Mouse (Mus musculus): Measurements from ENCODE around the gene Slc22a13.
A peak's percentile ranks its signal among the peaks of the same experiment; 100 is the strongest.

Slc22a13 gene

DNA sequence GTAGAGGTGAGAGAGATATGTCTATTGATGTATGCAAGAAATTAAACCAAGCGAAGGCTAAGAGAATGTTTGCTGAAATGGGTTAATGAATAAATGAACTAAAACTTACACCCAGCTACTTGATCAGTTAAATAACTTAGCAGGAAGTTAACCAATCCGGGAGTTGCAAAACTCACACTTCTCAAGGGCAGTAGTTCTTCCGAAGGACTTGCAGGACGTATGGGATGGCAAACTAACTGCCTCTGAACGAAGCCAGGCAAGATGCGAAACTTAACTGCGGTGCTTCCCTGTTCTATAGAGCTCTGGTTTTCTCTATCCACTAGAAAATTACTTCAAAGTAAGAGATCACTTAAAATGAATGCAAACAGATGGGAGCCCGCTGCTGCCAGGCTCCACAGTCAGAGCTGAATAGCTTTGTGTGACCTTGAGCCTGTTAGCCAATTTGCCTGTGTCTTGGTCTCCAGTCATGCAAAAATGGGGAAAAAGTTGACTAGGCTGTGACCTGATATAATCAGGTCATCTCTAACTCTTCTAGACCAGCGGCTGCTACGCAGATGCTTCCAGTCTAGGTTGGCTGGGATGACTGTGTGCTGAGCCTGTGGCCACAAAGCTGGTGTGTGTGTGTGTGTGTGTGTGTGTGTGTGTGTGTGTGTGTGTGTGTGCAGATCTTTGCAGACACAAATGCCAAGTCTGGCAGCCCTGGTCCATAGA lies 9.6 kb downstream of the Slc22a13 start:
- no peak for DNase-seq (ENCODE audit: extremely low spot score)

DNA sequence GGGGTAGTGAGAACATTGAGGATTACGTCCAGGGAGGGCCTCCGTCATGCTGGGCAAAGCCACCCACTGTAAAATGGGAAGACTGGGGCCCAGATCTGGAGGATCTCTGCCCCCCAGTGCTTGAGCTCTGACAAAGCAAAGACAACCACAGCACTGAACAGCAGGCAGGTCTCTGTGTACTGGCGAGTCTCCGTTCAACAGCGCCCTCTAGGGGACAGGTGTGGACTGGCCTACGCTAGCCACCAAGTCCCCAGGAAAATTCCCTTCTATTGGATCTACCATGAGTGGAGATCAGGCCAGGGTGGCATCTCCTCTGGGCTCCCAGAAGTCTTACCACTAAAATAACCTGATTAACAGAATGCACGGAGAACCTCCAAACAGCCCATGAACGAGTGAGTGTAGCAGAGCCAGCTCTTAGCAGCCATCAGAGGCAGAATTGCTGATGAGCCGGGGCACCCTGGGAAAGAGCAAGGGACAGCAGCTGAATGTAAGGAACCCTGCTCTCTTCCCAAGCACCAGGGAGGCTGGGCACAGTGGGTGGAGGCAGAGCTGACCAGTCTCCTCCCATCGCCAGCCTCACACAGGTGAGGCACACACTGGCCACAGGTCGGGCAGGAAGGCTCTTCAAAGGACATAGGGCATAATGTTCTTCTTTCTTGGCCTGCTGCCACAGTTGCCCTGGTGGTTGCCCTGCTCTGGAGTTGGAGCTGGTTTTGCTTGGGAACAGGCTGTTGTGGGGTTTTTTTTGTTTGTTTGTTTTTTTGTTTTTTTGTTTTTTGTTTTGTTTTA lies 16.5 kb downstream of the Slc22a13 start:
- DNase-seq (ENCODE audit: extremely low spot score), result peak; percentile 35

DNA sequence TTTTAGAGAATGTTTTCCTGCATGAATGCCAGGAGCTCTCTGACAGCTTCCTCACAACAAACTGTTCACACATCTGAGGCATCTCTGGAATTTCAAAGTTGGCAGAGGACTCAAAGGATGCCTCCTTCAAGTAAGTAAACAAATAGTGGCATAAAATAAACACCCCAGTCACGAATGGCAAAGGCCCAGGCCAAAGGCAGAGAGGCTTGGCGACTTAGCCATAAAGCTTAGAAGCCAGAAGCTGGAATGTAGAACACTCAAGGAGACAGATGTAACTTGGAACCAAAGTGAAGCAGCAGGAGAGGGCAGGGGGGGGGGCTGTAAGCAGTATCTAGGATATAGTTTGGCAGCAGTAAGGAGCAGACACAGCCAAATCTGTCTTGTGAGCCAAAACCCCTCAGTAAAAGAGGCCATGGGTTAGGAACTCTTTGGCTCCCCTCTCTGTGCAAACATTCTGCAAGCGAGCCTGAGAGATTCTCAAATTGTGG lies 27.6 kb downstream of the Slc22a13 start:
- no peak for DNase-seq (ENCODE audit: extremely low spot score)

DNA sequence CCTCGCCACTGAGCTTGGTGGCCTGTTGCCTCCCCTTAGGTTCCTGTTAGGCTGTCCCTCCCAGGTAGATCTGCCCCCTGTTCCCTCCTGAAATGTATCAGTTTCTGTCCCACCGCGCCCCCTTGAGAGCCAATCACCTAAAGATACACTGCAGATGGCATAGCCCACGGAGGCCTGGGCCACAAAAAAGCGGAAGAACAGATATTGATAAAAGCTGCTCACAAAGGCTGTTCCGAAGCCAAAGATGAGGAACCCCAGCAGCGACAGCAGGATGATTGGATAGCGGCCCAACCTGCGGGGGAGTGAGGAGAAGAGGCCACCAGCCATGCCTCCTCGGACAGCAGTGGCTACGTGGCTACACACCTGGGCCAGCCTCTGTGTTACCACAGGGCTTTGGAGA lies 29.6 kb downstream of the Slc22a13 start:
- no peak for DNase-seq (ENCODE audit: extremely low spot score)

DNA sequence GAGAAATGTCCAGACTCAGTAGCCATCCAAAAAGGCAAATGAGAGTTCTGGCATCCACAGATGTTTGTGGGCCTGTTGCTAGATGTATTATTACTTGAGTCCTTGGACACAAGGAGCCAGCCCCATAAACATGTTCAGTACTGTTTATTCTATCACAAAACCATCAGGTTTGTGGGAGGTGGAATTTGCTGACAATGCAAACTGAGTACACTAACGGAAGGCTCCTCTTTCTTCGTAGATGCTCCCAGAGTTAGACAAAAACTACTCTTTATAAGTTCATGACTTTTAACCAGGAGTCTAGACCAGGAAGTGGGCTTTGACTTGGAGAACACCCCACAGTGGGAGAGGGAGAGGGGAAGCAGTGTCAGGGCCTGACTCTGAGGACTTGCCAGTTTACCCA lies 41.3 kb downstream of the Slc22a13 start:
- DNase-seq (ENCODE audit: extremely low spot score), result no peak

DNA sequence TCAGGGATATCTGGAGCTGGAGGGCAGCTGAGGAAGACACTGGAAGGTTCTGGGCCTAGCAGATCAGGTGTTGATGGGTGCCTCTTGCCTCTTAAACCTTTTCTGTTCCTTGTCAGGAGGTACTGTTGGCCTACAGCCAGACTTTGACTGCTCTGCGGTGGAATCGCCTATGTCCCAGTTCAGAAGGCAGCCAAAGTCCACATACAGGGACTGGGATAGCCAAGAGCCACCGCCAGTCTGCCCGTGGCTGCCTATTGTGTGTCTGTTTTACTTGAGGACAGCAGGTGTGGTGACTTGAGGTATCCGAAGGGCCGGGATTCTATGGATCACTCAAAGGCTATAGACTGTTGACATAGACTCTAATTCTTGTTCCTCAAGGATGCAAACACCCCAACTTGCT lies 43.4 kb downstream of the Slc22a13 start:
- no peak for DNase-seq (ENCODE audit: extremely low spot score)

DNA sequence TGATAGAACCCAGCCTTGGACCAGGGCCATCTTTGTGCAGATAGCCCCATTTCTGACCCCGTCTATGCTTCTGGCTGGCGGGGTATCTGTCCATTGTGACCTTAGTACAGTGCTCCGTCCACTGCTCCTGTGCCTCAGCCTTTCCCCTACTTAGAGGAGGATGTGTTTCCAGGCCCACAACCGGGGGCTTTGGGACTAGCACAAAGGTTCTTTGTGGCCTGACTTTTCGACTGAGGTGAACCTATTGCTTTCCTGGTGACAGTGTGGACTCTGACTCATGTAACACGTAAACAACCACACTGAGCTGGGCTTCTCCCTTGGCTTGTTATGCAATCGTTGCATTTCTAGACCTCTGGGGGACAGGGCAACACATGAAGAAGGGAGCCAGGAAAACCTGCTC lies 44.2 kb downstream of the Slc22a13 start:
- no peak for DNase-seq (ENCODE audit: extremely low spot score)

DNA sequence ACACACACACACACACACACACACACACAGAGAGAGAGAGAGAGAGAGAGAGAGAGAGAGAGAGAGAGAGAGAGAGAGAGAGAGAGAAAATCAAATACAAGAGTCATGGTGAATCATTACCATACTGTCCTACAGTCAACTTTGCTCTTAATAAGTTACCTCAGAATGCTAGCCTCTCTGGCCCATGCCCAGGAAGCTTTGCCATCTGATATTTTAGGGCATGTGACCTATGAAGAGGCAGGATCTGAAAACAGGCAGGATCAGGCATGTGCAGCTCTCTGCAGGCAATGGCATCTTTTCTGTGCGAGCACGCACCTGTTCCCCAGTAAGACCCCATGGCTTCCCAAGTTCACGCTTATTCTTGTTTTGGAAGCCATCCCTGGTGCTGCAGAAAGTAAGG lies 48.2 kb downstream of the Slc22a13 start:
- DNase-seq (ENCODE audit: extremely low spot score), result no peak

DNA sequence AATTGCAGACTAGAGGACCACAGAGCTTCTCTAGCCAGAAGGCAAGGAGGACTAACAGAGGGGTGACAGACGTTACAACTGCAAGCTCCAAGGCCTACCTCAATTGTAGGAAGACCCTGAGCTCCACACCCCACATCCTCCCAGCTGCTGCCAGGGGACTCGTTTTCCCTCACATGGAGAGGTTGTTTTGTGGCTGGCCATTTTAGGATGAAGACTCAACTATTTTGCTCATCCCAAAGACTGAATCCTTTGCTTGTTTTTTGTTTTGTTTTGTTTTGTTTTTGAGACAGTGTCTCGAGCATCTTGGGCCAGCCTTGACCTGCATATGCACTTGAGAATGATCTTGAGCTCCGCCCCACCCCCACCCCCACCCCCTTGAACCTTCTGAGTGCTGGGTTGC lies 50.0 kb downstream of the Slc22a13 start, which contains the start of gene Gm47289:
Gene Gm47289, plus strand, starts transcription at position 301 of the 400 bp plus-strand sequence.
- no peak for DNase-seq (ENCODE audit: extremely low spot score)

DNA sequence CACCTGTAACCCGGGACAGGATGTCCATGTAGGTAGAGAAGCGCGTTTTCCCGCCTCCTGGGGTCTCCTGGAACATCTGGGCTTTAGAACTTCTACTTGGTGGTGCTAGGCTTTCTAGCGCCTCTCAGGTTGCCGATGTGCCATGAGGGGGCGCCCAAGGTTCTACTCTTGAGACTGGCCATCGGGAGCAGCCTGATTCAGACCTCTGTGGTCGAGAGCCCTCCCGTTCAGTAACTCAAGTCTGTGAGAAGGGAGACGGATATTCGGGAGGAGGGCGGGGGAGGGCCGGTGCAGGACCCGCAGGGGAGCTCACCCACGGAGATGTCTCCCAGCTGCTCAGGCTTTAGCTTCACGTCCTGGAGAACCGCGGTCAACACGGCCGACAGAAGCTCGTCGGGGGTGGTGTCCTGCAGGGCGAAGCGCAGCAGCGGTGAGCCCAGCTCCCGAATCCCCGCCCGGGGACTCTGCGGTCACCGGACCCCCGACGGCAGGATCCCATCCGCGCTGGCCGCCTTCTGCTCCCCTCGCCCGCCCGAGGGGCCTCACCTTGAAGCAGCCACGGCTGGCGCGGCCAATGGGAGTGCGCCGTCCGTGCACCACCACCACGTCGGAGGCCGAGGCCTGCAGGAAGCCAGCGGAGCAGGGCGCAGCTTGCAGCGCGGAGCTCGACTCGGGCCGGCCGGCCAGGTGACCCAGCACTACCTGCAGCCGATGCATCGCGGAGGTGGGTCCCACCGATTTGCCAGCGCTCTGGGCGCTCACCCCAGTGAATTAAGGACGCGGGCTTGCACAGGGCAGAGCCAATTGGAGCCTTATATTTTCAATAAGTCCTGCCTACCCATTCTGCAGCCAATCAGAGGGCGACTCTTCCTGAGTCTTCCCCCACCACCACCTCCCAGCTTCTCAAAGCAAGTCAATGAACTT lies 52.4 kb downstream of the Slc22a13 start, which contains the start of gene Acaa1b:
Gene Acaa1b, minus strand, starts transcription at position 816 of the 924 bp plus-strand sequence.
- DNase-seq (ENCODE audit: extremely low spot score), result peak; percentile 80

DNA sequence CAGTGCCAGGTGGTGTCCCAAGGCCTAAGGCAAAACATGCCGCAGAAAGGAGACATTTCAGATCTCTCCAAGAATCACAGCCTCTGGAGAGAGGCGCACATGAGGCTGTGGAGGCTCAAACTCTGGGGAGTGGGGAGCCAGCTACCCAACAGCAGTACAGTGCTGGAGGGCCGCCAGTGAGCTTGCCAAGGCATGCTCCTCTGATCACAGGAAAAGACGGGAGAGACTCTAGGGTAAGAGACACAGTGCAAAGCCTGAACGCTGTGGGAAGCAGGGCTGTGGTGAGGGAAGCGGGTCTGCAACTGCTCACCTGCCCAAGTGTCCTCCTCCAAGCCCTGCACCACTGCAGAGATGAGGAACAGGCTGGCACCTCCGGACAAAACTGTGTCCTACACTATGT lies 53.1 kb downstream of the Slc22a13 start:
- DNase-seq (ENCODE audit: extremely low spot score), result no peak

DNA sequence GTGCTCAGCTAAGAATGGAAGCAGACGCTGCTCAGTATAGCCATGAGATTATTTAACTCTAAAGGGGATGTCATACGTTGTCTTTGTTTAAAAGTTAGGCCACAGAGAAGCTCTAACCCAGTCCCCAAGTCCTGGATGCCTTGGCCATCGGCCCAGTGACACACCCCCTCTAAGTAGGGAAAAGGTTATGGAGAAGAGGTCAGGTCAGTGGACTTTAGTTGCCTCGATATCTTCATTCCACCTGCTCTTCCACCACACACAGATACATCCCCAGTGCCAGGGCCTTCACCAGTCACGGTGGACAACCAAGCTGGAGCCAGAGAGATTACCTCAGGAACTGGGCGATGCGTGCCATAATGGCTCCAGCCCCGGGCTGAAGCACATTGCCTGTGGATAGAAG lies 53.5 kb downstream of the Slc22a13 start:
- no peak for DNase-seq (ENCODE audit: extremely low spot score)

DNA sequence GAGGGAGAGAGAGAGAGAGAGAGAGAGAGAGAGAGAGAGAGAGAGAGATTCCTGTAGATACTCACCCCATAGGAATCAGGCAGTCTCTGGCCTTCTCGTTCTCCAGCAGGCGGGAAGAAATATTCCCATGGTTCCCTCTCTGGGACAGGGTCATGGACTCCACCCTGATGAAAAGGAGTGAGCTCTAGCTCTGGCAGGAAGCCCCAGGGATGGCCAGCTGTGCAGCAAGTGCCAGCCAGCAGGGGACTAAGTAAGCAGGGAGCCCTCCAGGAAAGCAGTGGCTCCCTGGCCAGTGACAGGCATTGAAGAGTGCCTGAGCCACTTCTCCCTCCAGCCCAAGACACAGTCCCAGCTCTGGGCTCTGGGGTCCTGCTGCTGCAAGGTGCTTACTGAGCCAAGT lies 57.1 kb downstream of the Slc22a13 start:
- DNase-seq (ENCODE audit: extremely low spot score), result no peak

DNA sequence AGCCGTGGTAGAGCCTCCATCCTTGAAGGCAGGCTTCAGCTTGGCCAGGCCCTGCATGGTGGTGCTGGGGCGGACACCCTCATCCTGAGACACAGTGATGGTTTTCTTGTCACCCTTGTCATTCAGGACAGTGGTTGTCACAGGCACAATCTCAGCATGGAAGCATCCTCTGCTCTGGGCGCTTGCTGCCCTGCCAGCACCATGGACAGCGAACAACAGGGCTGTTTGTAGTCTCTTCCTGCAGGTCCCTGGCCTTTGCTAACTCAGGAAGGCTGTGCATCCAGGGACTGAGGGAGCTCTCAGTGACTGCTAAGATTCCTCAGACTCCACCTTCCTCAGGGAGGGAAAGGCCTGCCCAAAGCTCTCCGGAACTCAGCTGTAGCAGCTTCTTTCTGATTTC lies 59.3 kb downstream of the Slc22a13 start:
- peak; percentile 77 for DNase-seq (ENCODE audit: extremely low spot score)

DNA sequence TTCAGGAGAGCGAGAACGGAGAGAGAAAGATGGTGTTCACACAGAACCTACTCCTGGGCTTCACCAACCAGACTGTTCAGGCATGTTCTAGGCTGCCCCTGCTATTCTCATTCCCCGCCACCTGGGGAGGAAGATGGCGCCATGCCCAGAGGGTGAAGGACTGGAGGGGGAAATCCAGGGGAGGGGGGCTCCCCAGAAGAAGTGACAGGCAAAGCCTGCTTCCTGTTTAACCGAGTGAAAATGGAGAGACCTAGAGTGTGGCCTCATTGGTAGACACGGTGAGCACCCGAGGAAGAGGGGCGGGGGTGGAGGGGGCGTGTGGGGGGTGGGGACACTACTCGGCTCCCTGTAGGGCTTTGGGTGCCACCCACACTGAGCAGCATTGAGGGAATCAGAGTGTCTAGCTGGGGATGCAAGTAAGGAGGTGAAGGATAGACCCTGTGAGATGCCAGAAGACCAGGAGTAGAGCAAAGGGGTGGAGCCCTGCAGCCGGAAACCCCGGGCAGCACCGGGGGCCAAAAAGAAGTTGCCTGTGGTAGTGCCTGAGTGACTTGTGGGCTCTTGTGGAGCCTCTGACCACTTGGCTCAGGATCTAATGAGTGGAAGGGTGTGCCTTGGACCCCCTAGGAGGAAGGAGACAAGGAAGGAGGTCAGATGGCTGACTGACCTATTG lies 62.7 kb downstream of the Slc22a13 start:
- DNase-seq (ENCODE audit: extremely low spot score), result no peak

DNA sequence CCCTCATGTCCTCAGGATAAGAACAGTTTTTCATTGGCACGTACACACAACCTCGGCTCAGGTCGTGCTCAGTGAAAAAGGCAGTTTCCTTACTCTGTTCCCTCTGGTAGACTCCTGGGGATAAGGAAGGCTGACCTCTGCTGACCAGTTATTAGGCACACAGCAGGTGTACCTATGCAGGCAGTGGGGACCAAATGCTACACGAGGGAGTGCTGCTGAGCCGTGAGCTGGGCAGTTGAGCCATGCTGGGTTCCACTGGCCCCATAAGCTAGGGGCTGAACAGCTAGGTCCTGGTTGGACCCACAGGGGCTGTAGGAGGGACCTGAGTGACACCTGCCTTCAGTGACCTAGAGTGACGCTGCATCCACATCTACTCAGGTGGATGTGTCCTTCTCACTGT lies 63.3 kb downstream of the Slc22a13 start:
- no peak for DNase-seq (ENCODE audit: extremely low spot score)

DNA sequence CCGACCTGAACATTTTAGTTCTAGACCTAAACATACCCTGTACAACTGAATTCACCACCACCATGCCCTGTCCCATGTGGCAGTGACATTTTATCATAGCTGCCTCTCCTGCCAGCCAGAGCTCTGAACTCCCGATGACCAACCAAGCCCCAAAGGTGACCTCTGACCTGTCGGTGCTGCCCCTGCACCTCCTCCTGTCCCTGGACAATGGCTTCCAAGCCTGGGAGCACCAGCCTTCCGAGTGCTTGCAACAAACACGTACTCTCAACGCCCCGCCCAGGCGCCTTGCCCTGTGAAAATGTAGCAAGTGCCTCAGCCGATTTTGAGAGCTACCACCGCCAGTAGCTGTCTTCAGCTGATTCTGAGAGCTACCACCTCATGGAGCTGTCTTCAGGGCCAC lies 63.8 kb downstream of the Slc22a13 start:
- no peak for DNase-seq (ENCODE audit: extremely low spot score)

DNA sequence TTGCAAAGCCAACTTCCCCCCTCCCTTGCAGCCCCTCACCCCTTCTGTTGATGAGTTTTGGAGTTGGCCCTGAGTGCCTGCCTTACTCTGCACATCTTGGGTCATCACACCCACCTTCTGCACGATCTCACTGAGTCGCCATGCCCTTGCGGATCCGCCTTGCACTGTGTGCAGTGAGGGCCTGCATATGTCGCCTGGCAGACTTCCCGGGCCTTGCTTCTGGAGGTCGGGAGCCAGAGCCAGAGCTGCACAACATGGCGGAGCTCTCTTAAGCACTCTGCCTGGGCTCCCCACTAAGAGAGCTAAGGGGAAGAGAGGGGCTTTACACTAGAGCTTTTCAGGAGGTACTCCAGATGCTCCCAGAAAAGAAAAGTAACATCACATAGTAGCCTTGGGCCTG lies 64.2 kb downstream of the Slc22a13 start:
- no peak for DNase-seq (ENCODE audit: extremely low spot score)

DNA sequence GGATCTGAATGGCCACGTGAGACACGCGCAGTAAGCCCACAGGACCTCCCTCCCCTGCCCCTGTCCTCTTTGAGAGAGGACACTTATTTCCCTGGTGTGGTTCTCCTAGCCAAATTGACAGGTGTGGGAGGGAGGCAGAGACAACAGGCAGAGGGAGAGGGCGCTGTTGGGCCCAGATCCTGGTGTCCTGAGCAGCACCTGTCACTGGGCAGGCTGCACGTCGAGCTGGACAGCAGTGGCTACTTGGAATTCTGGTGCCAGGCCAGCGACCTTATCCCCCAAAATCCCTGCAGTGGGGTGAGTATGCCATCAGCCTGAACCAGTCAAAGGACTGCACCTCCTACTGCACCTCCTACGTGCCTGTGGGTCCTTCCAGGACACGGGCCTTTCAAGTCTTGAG lies 65.5 kb downstream of the Slc22a13 start:
- no peak for DNase-seq (ENCODE audit: extremely low spot score)

Measured in embryo, embryonic 9.5 days (tissue).